Mouse (Mus musculus) limb, embryonic 11.5 days (tissue): ENCODE measurements around the gene Olfr292. TPM values are rescaled to one million over a fixed set of nuclear protein-coding genes. Genes with fewer than 3 reads are reported as not detected.

Experiments used
- ATAC-seq: fragments of 200-750 bp; cut with Nextera tagmentation; 2 replicates; pipeline ENCODE4 v1.8.0; 2017; ENCODE audit warnings: low read depth; ENCODE audit not compliant: insufficient number of reproducible peaks, low FRiP score, low TSS enrichment
- DNase-seq: peaks from one replicate; pipeline ENCODE4 v3.0.0-alpha.2; 2015; ENCODE audit warnings: low spot score
- H3K27ac ChIP-seq: fragments of 300-500 bp; sonication (generic); replicated peaks from 2 replicates; pipeline ENCODE4 v1.5.1; 2014; ENCODE audit warnings: low read depth, mild to moderate bottlenecking, low read length
- H3K27me3 ChIP-seq: fragments of 300-500 bp; sonication (generic); 2 replicates; pipeline ENCODE4 v1.6.1; 2014; ENCODE audit warnings: mild to moderate bottlenecking, low read length, mixed read lengths; ENCODE audit not compliant: control insufficient read depth, insufficient read depth
- H3K36me3 ChIP-seq: fragments of 300-500 bp; sonication (generic); 2 replicates; pipeline ENCODE4 v1.6.1; 2014; ENCODE audit warnings: mild to moderate bottlenecking, low read length, moderate library complexity, mixed read lengths; ENCODE audit not compliant: control insufficient read depth, insufficient read depth
- H3K4me1 ChIP-seq: fragments of 300-500 bp; sonication (generic); 2 replicates; pipeline ENCODE4 v1.6.1; 2014; ENCODE audit warnings: low read length, mixed read lengths; ENCODE audit not compliant: control insufficient read depth, insufficient read depth
- H3K4me2 ChIP-seq: fragments of 300-500 bp; sonication (generic); 2 replicates; pipeline ENCODE4 v1.6.1; 2014; ENCODE audit warnings: low read depth, mild to moderate bottlenecking, moderate library complexity; ENCODE audit not compliant: severe bottlenecking
- H3K4me3 ChIP-seq: fragments of 300-500 bp; sonication (generic); 2 replicates; pipeline ENCODE4 v1.5.1; 2014; ENCODE audit warnings: low read depth, low read length
- H3K9ac ChIP-seq: fragments of 300-500 bp; sonication (generic); 2 replicates; pipeline ENCODE4 v1.6.1; 2014; ENCODE audit warnings: mild to moderate bottlenecking, low read length
- H3K9me3 ChIP-seq: fragments of 300-500 bp; sonication (generic); 2 replicates; pipeline ENCODE4 v1.6.1; 2016; ENCODE audit warnings: low read length; ENCODE audit not compliant: control insufficient read depth
- WGBS: fragments of 180-500 bp; shearing (Covaris S2); extraction: QIAGEN DNeasy Blood & Tissue Kit; methylation state at CpG from one replicate; pipeline ENCODE4 v1.1.7; 2014; 5-methylcytosine and 5-hydroxymethylcytosine counted together
- polyA plus RNA-seq: library from polyadenylated mRNA; unstranded; fragments of >200 nt; fragmentation: Nextera tagmentation; extraction: Ambion mirVana; gene quantifications from 2 replicates; pipeline ENCODE4 v1.2.1, GENCODE M21; 2014

Gene Olfr292
- polyA plus RNA-seq: not detected in 2 replicates

DNA sequence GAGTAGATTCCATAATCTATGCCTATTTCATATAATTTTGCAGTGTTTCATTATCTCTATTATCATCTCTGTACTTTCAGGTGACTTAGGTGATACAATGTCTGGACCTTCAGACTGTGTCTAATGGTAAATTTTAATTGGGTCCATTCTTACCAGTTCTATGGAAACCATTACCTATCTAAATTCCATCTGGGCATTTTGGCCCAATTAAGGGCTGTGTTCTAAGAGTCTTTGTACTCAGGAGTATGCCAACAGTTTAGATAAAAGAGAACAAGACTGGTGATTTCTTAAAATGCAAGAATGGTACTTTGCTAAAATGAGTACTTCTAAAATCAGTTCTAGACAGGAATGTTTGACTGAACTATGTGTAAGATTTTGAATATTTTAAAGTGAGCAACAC lies at the start of gene Olfr292:
TSS of gene Olfr292 (plus strand) at position 301 of the 400 bp plus-strand sequence.
- Histone ChIP-seq H3K9me3 (no peaks in the 10 kb centered on the region), H3K27me3 (no peaks in the 10 kb centered on the region), H3K4me1 (no peaks in the 10 kb centered on the region), H3K36me3 (no peaks in the 10 kb centered on the region), H3K27ac (no peak within 1 kb of the TSS), H3K9ac (no peak within 1 kb of the TSS), H3K4me2 (no peak within 1 kb of the TSS), H3K4me3 (no peak within 1 kb of the TSS)
- DNase-seq: no peak
- ATAC-seq: no peak

DNA sequence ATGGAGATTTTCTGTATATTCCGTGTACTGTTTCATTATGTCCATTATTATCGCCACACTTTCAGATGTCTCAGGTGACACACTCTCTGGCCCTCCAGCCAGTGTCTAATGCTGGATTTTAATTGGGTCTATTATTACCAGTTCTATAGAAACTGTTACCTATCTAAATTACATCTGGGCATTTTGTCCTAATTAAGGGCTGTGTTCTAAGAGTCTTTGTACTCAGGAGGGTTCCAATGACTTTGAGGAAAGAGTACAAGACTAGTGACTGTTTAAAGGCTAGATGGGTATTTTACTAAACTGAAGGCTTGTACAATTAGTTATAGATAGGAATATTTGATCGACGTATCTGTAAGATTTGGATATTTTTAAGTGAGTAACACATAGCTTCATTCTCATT lies 39.4 kb upstream of the Olfr292 start, which contains the start of gene Olfr293:
TSS of gene Olfr293 (plus strand) at position 301 of the 400 bp plus-strand sequence.
- Histone ChIP-seq H3K27me3 (no peaks in the 10 kb centered on the region), H3K4me3 (no peak within 1 kb of the TSS), H3K36me3 (no peaks in the 10 kb centered on the region), H3K9ac (no peak within 1 kb of the TSS), H3K27ac (no peak within 1 kb of the TSS), H3K9me3 (no peaks in the 10 kb centered on the region), H3K4me2 (no peak within 1 kb of the TSS), H3K4me1 (no peaks in the 10 kb centered on the region)
- WGBS: 92% methylated on average over 4 of the region's 4 CpGs
- DNase-seq (no peak), ATAC-seq (no peak)

DNA sequence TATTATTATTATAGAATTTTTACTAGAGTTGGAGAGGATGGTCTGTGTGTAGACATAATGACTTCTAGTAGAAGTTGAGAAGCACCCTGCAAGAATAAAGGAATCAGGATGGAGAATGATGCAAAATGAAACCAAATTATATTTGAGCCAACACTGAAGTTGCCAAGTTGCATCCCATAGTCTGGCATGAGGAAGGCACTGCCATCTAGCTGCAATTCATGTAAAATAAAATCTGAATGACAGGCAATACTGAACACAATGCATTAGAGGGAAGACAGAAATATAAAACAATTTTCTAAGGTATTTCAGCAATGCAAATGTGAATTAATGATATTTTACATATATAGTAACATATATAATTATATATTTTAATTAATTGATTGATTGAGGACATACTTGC lies 36.9 kb downstream of the Olfr292 start:
- H3K9ac ChIP-seq: no peak overlapping the region
- no peaks in the 10 kb centered on the region for H3K9me3 ChIP-seq
- DNase-seq (no peak), ATAC-seq (no peak)
- H3K27ac ChIP-seq: no peak overlapping the region
- H3K4me3 ChIP-seq: no peak overlapping the region
- no peaks in the 10 kb centered on the region for H3K4me1 ChIP-seq
- no peaks in the 10 kb centered on the region for H3K27me3 ChIP-seq
- H3K4me2 ChIP-seq: no peak overlapping the region
- H3K36me3 ChIP-seq: no peaks in the 10 kb centered on the region

Other genes starting within 250 kb of the Olfr292 start
- gene Olfr299, start 228.4 kb upstream of the Olfr292 start, polyA plus RNA-seq: not detected in 2 replicates
- gene Olfr298, start 195.8 kb upstream of the Olfr292 start, polyA plus RNA-seq: not detected in 2 replicates
- gene Olfr297, start 168.4 kb upstream of the Olfr292 start, polyA plus RNA-seq: not detected in 2 replicates
- not detected in 2 replicates for gene Olfr295, start 104.5 kb upstream of the Olfr292 start, polyA plus RNA-seq
- gene Olfr294, start 71.7 kb upstream of the Olfr292 start, polyA plus RNA-seq: not detected in 2 replicates
- not detected in 2 replicates for gene Olfr293, start 39.3 kb upstream of the Olfr292 start, polyA plus RNA-seq
- gene Folh1, start 87.6 kb downstream of the Olfr292 start, polyA plus RNA-seq: 0.06 TPM in 1 of 2 replicates, not detected in the other
- not detected in 2 replicates for gene Vmn2r77, start 106.7 kb downstream of the Olfr292 start, polyA plus RNA-seq
- not detected in 2 replicates for gene Vmn2r78, start 226.8 kb downstream of the Olfr292 start, polyA plus RNA-seq